Mouse (Mus musculus) megakaryocyte progenitor cell, adult 5-6 weeks (primary cell): ENCODE measurements around the gene Gm13279. TPM values are rescaled to one million over a fixed set of nuclear protein-coding genes. Genes with fewer than 3 reads are reported as not detected.
A peak's percentile ranks its signal among the peaks of the same experiment; 100 is the strongest.
"Not testable (repeated sequence)": the region's sequence is repeated elsewhere in the genome, so short reads cannot be mapped to it uniquely, and the experiment has no call there.

ENCODE experiments used
- ATAC-seq: replicated peaks from 2 replicates; pipeline ENCODE4 v1.8.0; 2016; ENCODE audit warnings: mild to moderate bottlenecking, moderate TSS enrichment, inconsistent platforms; ENCODE audit not compliant: poor library complexity
- total RNA-seq, 2 experiments: library from RNA; stranded (forward) in 1 of 2; stranded (reverse) in 1 of 2; fragments of 157-497, 149-512 nt in 1 of 2; fragments of 200-1000 nt in 1 of 2; gene quantifications; 2 replicates each; pipeline versions ENCODE4 v1.2.3 to v1.2.4; 2015 to 2017

Gene Gm13279
- total RNA-seq, 2 experiments from 2014 or later: not detected

GRCm38 (mm10) chr4:88793936-88794675 is 3.1 kb upstream of the Gm13279 start, which contains the start of gene Gm13275:
TSS of gene Gm13275 (plus strand) at chr4:88794487.
- not testable (repeated sequence) for ATAC-seq

- not testable (repeated sequence) for ATAC-seq
Observed at GRCm38 (mm10) chr4:88799365-88799764, 2.2 kb downstream of the Gm13279 start, which contains the start of gene Gm13285. TSS of gene Gm13285 (plus strand) at chr4:88799665.

- not testable (repeated sequence) for ATAC-seq
Observed at GRCm38 (mm10) chr4:88802954-88803353, 5.8 kb downstream of the Gm13279 start, which contains the start of gene Gm13287. TSS of gene Gm13287 (plus strand) at chr4:88803254.

GRCm38 (mm10) chr4:88805231-88805630 is 8.0 kb downstream of the Gm13279 start, which contains the start of gene Gm13288:
TSS of gene Gm13288 (plus strand) at chr4:88805531.
- ATAC-seq: not testable (repeated sequence)

- not testable (repeated sequence) for ATAC-seq
Observed at GRCm38 (mm10) chr4:88805761-88806160, 8.6 kb downstream of the Gm13279 start.

DNA sequence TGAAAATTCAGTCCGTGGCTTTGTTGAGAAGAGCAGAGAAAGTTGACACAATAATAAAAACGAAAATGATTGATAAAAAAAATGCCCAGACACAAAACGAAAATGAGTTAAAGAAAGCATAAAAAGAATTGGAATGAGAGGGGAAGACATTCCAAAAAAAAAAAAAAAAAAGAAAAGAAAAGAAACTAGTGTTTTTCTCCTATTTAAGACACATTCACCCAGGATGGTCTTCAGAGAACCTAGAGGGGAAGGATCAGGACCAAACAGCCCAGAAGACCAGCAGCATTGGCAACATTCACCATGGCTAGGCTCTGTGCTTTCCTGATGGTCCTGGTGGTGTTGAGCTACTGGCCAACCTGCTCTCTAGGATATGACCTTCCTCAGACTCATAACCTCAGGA is 18.7 kb downstream of the Gm13279 start, which contains the start of gene Ifna7:
Gene Ifna7, plus strand, starts transcription at position 301 of the 400 bp plus-strand sequence.
- ATAC-seq: no peak

DNA sequence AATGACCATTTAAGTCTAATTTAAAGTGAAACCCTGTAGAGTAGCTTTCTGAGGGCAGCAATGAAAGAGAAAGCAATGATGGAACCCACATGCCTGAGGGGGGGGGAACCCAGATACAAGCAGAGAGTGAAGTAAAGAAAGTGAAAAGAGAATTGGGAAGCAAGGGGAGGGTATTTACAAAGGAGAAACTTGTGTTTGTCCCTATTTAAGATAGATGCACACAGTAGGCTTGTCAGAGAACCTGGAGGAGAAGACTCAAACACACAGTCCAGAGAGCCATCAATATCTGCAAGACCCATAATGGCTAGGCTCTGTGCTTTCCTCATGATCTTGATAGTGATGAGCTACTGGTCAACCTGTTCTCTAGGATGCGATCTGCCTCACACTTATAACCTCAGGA is 22.5 kb downstream of the Gm13279 start, which contains the start of gene Ifna11:
Gene Ifna11, plus strand, starts transcription at position 301 of the 400 bp plus-strand sequence.
- no peak for ATAC-seq

DNA sequence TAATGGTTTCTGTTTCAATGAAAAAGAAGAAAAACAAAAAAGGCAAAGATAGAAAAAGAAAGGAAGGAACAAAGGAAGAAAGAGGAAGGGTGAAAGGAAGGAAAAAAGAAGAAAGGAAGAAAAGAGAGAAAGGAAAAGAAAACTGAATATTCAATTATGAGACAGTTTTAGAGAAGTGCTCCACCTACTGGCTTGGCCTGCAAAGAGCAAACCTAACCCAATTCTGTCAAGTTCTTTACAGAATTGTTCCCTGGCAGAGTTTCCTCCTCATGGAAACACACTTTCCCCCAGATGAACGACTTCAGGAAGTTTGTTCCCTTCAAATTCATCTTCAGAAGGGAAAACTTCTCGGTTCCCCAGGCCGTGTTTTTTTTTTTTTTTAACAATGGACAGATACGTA is 25.8 kb downstream of the Gm13279 start:
- ATAC-seq: peak; percentile 66

DNA sequence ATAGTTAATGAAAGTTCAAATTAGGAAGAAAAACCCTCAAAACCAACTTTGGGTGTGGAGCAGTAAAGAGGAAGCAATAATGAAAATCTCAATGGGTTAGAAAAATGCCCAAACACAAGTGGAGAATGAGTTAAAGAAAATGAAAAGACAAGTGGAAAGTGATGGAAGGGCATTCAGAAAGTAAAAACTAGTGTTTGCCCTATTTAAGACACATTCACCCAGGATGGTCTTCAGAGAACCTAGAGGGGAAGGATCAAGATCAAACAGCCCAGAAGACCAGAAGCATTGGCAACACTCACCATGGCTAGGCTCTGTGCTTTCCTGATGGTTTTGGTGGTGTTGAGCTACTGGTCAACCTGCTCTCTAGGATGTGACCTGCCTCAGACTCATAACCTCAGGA is 29.9 kb downstream of the Gm13279 start, which contains the start of gene Ifna6:
Gene Ifna6, plus strand, starts transcription at position 301 of the 400 bp plus-strand sequence.
- not testable (repeated sequence) for ATAC-seq

- peak; percentile 64 for ATAC-seq
Observed at GRCm38 (mm10) chr4:88830523-88830922, 33.3 kb downstream of the Gm13279 start.

- not testable (repeated sequence) for ATAC-seq
Observed at GRCm38 (mm10) chr4:88835225-88835624, 38.0 kb downstream of the Gm13279 start, which contains the start of gene Ifna5. TSS of gene Ifna5 (plus strand) at chr4:88835525.

DNA sequence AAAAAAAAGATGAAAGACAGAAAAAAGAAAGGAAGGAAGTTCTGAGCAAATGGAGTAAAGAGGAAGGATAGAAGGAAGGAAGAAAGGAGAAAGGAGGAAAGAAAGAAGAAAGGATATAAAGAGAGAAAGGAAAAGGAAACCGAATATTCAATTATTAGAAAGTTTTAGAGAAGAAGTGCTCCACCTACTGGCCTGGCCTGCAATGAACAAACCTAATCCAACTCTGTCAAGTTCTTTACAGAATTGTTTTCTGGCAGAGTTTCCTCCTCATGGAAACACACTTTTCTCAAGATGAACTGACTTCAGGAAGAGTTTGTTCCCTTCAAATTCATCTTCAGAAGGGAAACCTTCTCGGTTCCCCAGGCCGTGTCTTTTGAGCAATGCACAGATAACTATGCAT is 41.6 kb downstream of the Gm13279 start:
- ATAC-seq: peak; percentile 65

DNA sequence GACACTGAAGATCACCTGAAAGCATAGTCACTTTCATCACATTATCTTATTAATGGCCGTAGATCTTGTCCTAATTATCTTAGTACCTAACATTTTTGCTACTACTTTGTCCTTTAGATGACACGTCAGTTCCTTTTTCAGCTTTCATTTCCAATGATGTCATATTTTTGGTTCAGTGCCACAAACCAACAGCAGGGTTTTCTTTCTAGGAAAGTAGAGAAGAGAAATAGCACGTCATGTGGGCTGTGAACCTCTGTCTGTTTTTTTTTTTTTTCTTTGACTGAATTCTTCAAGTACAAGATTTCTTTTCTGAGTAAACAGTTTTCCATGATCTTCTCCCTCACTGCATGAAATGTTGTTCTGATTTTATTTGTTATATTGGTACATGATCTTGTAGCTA is 42.9 kb downstream of the Gm13279 start:
- peak; percentile 46; the same call in 1 of the 2 replicates for ATAC-seq

- ATAC-seq: no peak
Observed at GRCm38 (mm10) chr4:88841438-88841911, 44.3 kb downstream of the Gm13279 start, which contains the start of gene Ifna4. TSS of gene Ifna4 (plus strand) at chr4:88841861.

DNA sequence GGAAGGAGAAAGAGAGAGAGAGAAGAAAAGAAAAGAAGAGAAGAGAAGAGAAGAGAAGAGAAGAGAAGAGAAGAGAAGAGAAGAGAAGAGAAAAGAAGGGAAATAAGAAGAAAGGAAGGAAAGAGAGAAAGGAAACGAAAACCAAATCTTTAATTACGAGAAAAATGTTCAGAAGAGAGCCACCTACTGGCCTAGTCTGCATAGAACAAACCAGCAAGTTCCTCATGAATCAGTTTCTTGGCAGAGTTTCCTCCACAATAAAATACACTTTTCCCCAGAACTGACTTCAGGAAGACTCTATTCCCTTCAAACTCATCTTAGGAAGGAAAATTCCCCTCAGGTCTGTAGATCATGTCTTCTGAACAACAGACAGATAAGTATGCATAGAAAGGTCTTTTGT is 48.1 kb downstream of the Gm13279 start:
- no peak for ATAC-seq

Other genes with a start within 250 kb of the Gm13279 start
Only the 30 nearest of the 31 such genes appear.
- gene Ifna14, start 225.6 kb upstream of the Gm13279 start, total RNA-seq (2015): not detected in 2 replicates
- not detected in 2 replicates for gene Ifna14, start 225.6 kb upstream of the Gm13279 start, total RNA-seq (2017)
- gene Ifna9, start 205.0 kb upstream of the Gm13279 start, total RNA-seq (2015): not detected in 2 replicates
- gene Ifna9, start 205.0 kb upstream of the Gm13279 start, total RNA-seq (2017): not detected in 2 replicates
- not detected in 2 replicates for gene Ifna12, start 194.0 kb upstream of the Gm13279 start, total RNA-seq (2015)
- gene Ifna12, start 194.0 kb upstream of the Gm13279 start, total RNA-seq (2017): not detected in 2 replicates
- gene C87499, start 163.0 kb upstream of the Gm13279 start, total RNA-seq (2015): not detected in 2 replicates
- gene C87499, start 163.0 kb upstream of the Gm13279 start, total RNA-seq (2017): not detected in 2 replicates
- not detected in 2 replicates for gene Ifna13, start 152.9 kb upstream of the Gm13279 start, total RNA-seq (2015)
- 0.20 and 0.29 TPM in 2 replicates for gene Ifna13, start 152.9 kb upstream of the Gm13279 start, total RNA-seq (2017)
- not detected in 2 replicates for gene Ifna16, start 120.5 kb upstream of the Gm13279 start, total RNA-seq (2015)
- gene Ifna16, start 120.5 kb upstream of the Gm13279 start, total RNA-seq (2017): not detected in 2 replicates
- not detected in 2 replicates for gene Ifna2, start 113.5 kb upstream of the Gm13279 start, total RNA-seq (2015)
- not detected in 2 replicates for gene Ifna2, start 113.5 kb upstream of the Gm13279 start, total RNA-seq (2017)
- gene Ifnab, start 106.0 kb upstream of the Gm13279 start, total RNA-seq (2015): not detected in 2 replicates
- not detected in 2 replicates for gene Ifnab, start 106.0 kb upstream of the Gm13279 start, total RNA-seq (2017)
- gene Gm26566, start 75.6 kb upstream of the Gm13279 start, total RNA-seq (2015): 0.56 TPM in 1 of 2 replicates, not detected in the other
- gene Gm26566, start 75.6 kb upstream of the Gm13279 start, total RNA-seq (2017): 1.2 and 1.5 TPM in 2 replicates
- 48.8 and 49.8 TPM in 2 replicates for gene Klhl9, start 74.9 kb upstream of the Gm13279 start, total RNA-seq (2015)
- 70.2 and 85.6 TPM in 2 replicates for gene Klhl9, start 74.9 kb upstream of the Gm13279 start, total RNA-seq (2017)
- gene Gm13271, start 42.5 kb upstream of the Gm13279 start, total RNA-seq (2015): not detected in 2 replicates
- not detected in 2 replicates for gene Gm13271, start 42.5 kb upstream of the Gm13279 start, total RNA-seq (2017)
- not detected in 2 replicates for gene Gm13283, start 37.3 kb upstream of the Gm13279 start, total RNA-seq (2015)
- 0.67 and 0.68 TPM in 2 replicates for gene Gm13283, start 37.3 kb upstream of the Gm13279 start, total RNA-seq (2017)
- not detected in 2 replicates for gene Gm13290, start 23.6 kb upstream of the Gm13279 start, total RNA-seq (2015)
- gene Gm13290, start 23.6 kb upstream of the Gm13279 start, total RNA-seq (2017): not detected in 2 replicates
- not detected in 2 replicates for gene Gm13289, start 20.5 kb upstream of the Gm13279 start, total RNA-seq (2015)
- not detected in 2 replicates for gene Gm13289, start 20.5 kb upstream of the Gm13279 start, total RNA-seq (2017)
- gene Gm13272, start 17.5 kb upstream of the Gm13279 start, total RNA-seq (2015): 0.49 TPM in 1 of 2 replicates, not detected in the other
- not detected in 2 replicates for gene Gm13272, start 17.5 kb upstream of the Gm13279 start, total RNA-seq (2017)
- gene Ifnz, start 15.3 kb upstream of the Gm13279 start, total RNA-seq (2015): 0.25 TPM in 1 of 2 replicates, not detected in the other
- gene Ifnz, start 15.3 kb upstream of the Gm13279 start, total RNA-seq (2017): not detected in 2 replicates
- gene Gm13276, start 11.7 kb upstream of the Gm13279 start, total RNA-seq (2015): not detected in 2 replicates
- not detected in 2 replicates for gene Gm13276, start 11.7 kb upstream of the Gm13279 start, total RNA-seq (2017)
- not detected in 2 replicates for gene Gm13277, start 8.8 kb upstream of the Gm13279 start, total RNA-seq (2015)
- not detected in 2 replicates for gene Gm13277, start 8.8 kb upstream of the Gm13279 start, total RNA-seq (2017)
- not detected in 2 replicates for gene Gm13278, start 5.8 kb upstream of the Gm13279 start, total RNA-seq (2015)
- gene Gm13278, start 5.8 kb upstream of the Gm13279 start, total RNA-seq (2017): not detected in 2 replicates
- gene Gm13275, start 2.9 kb upstream of the Gm13279 start, total RNA-seq (2015): not detected in 2 replicates
- gene Gm13275, start 2.9 kb upstream of the Gm13279 start, total RNA-seq (2017): not detected in 2 replicates
- not detected in 2 replicates for gene Gm13285, start 2.3 kb downstream of the Gm13279 start, total RNA-seq (2015)
- not detected in 2 replicates for gene Gm13285, start 2.3 kb downstream of the Gm13279 start, total RNA-seq (2017)
- not detected in 2 replicates for gene Gm13287, start 5.9 kb downstream of the Gm13279 start, total RNA-seq (2015)
- not detected in 2 replicates for gene Gm13287, start 5.9 kb downstream of the Gm13279 start, total RNA-seq (2017)
- gene Gm13288, start 8.1 kb downstream of the Gm13279 start, total RNA-seq (2015): 0.07 TPM in 1 of 2 replicates, not detected in the other
- gene Gm13288, start 8.1 kb downstream of the Gm13279 start, total RNA-seq (2017): 0.07 and 0.12 TPM in 2 replicates
- gene Ifna7, start 18.8 kb downstream of the Gm13279 start, total RNA-seq (2015): not detected in 2 replicates
- not detected in 2 replicates for gene Ifna7, start 18.8 kb downstream of the Gm13279 start, total RNA-seq (2017)
- not detected in 2 replicates for gene Ifna11, start 22.6 kb downstream of the Gm13279 start, total RNA-seq (2015)
- gene Ifna11, start 22.6 kb downstream of the Gm13279 start, total RNA-seq (2017): not detected in 2 replicates
- not detected in 2 replicates for gene Ifna6, start 30.0 kb downstream of the Gm13279 start, total RNA-seq (2015)
- not detected in 2 replicates for gene Ifna6, start 30.0 kb downstream of the Gm13279 start, total RNA-seq (2017)
- gene Ifna5, start 38.1 kb downstream of the Gm13279 start, total RNA-seq (2015): not detected in 2 replicates
- not detected in 2 replicates for gene Ifna5, start 38.1 kb downstream of the Gm13279 start, total RNA-seq (2017)
- not detected in 2 replicates for gene Ifna4, start 44.5 kb downstream of the Gm13279 start, total RNA-seq (2015)
- gene Ifna4, start 44.5 kb downstream of the Gm13279 start, total RNA-seq (2017): not detected in 2 replicates
- gene Ifna1, start 52.7 kb downstream of the Gm13279 start, total RNA-seq (2015): not detected in 2 replicates
- not detected in 2 replicates for gene Ifna1, start 52.7 kb downstream of the Gm13279 start, total RNA-seq (2017)
- gene Ifne, start 82.8 kb downstream of the Gm13279 start, total RNA-seq (2015): not detected in 2 replicates
- not detected in 2 replicates for gene Ifne, start 82.8 kb downstream of the Gm13279 start, total RNA-seq (2017)